Mouse (Mus musculus) ovary, postnatal 14 days (tissue): Measurements from ENCODE around the gene Uba52.
A peak's percentile ranks its signal among the peaks of the same experiment; 100 is the strongest.

Source experiments
- DNase-seq: peaks from one replicate; pipeline ENCODE4 v3.0.0; 2022; ENCODE audit warnings: low spot score

Gene Uba52

GRCm38 (mm10) chr8:70510228-70510915 is at the start of gene Uba52:
TSS of gene Uba52 (minus strand) at chr8:70510801.
- peak; percentile 96 for DNase-seq

- peak; percentile 53 for DNase-seq
Measured at GRCm38 (mm10) chr8:70560096-70560495, 49.5 kb upstream of the Uba52 start.

- DNase-seq, result no peak
Measured at GRCm38 (mm10) chr8:70558983-70559382, 48.4 kb upstream of the Uba52 start.

- no peak for DNase-seq
Measured at GRCm38 (mm10) chr8:70558334-70558733, 47.7 kb upstream of the Uba52 start.

GRCm38 (mm10) chr8:70555079-70555747 is 44.6 kb upstream of the Uba52 start:
- DNase-seq, result no peak

- no peak for DNase-seq
Measured at GRCm38 (mm10) chr8:70553740-70554139, 43.1 kb upstream of the Uba52 start.

GRCm38 (mm10) chr8:70552836-70553235 is 42.2 kb upstream of the Uba52 start:
- no peak for DNase-seq

- DNase-seq, result no peak
Measured at GRCm38 (mm10) chr8:70551558-70552161, 41.1 kb upstream of the Uba52 start.

GRCm38 (mm10) chr8:70549412-70550184 is 39.0 kb upstream of the Uba52 start:
- no peak for DNase-seq

GRCm38 (mm10) chr8:70547762-70548161 is 37.2 kb upstream of the Uba52 start:
- no peak for DNase-seq

- DNase-seq, result no peak
Measured at GRCm38 (mm10) chr8:70546412-70546811, 35.8 kb upstream of the Uba52 start.

- no peak for DNase-seq
Measured at GRCm38 (mm10) chr8:70544200-70544687, 33.6 kb upstream of the Uba52 start.

- no peak for DNase-seq
Measured at GRCm38 (mm10) chr8:70541081-70541480, 30.5 kb upstream of the Uba52 start.

GRCm38 (mm10) chr8:70540507-70541071 is 30.0 kb upstream of the Uba52 start:
- DNase-seq, result no peak

- no peak for DNase-seq
Measured at GRCm38 (mm10) chr8:70540013-70540506, 29.5 kb upstream of the Uba52 start.

- peak; percentile 99 for DNase-seq
Measured at GRCm38 (mm10) chr8:70539077-70539813, 28.6 kb upstream of the Uba52 start, which contains the start of gene Ell. TSS of gene Ell (plus strand) at chr8:70539457.

- peak; percentile 100 for DNase-seq
Measured at GRCm38 (mm10) chr8:70538633-70539076, 28.1 kb upstream of the Uba52 start.

- DNase-seq, result peak; percentile 52
Measured at GRCm38 (mm10) chr8:70538024-70538579, 27.5 kb upstream of the Uba52 start.

GRCm38 (mm10) chr8:70535701-70536100 is 25.1 kb upstream of the Uba52 start:
- no peak for DNase-seq

- DNase-seq, result no peak
Measured at GRCm38 (mm10) chr8:70535221-70535620, 24.6 kb upstream of the Uba52 start.

GRCm38 (mm10) chr8:70534281-70534680 is 23.7 kb upstream of the Uba52 start:
- no peak for DNase-seq
